Mouse (Mus musculus): Measurements from ENCODE around the gene Cnksr3. TPM values are rescaled to one million over a fixed set of nuclear protein-coding genes. Genes with fewer than 3 reads are reported as not detected.

The Cnksr3 gene
- total RNA-seq, 2 experiments from 2014 or later: 4.8 to 5.3 TPM

- H3K27ac ChIP-seq: no peak overlapping the region
- DNase-seq (ENCODE audit: low spot score in 2 of 2): no peak
- TF ChIP-seq CTCF (conservative IDR thresholded peaks at IDR 0.05): no peak
- no peak overlapping the region for H3K4me3 ChIP-seq
These were observed 3.1 kb downstream of the Cnksr3 start for GRCm38 (mm10) chr10:7208859-7209441.

- no peak overlapping the region for H3K4me3 ChIP-seq
- no peak for DNase-seq (ENCODE audit: low spot score in 2 of 2)
- no peak for TF ChIP-seq CTCF (conservative IDR thresholded peaks at IDR 0.05)
- no peak overlapping the region for H3K27ac ChIP-seq
These were observed 4.7 kb downstream of the Cnksr3 start for GRCm38 (mm10) chr10:7207301-7207700.

GRCm38 (mm10) chr10:7206571-7206970 lies 5.5 kb downstream of the Cnksr3 start:
- no peak for TF ChIP-seq CTCF (conservative IDR thresholded peaks at IDR 0.05)
- no peak for DNase-seq (ENCODE audit: low spot score in 2 of 2)
- no peak overlapping the region for H3K4me3 ChIP-seq
- H3K27ac ChIP-seq: no peak overlapping the region

GRCm38 (mm10) chr10:7205576-7205975 lies 6.5 kb downstream of the Cnksr3 start:
- H3K27ac ChIP-seq: no peak overlapping the region
- H3K4me3 ChIP-seq: no peak overlapping the region
- TF ChIP-seq CTCF (conservative IDR thresholded peaks at IDR 0.05): no peak
- DNase-seq (ENCODE audit: low spot score in 2 of 2): no peak

GRCm38 (mm10) chr10:7204953-7205352 lies 7.1 kb downstream of the Cnksr3 start:
- Histone ChIP-seq H3K27ac (no peak overlapping the region), H3K4me3 (no peak overlapping the region)
- DNase-seq (ENCODE audit: low spot score in 2 of 2): no peak
- no peak for TF ChIP-seq CTCF (conservative IDR thresholded peaks at IDR 0.05)

GRCm38 (mm10) chr10:7202576-7202975 lies 9.5 kb downstream of the Cnksr3 start:
- Histone ChIP-seq H3K27ac (no peak overlapping the region), H3K4me3 (no peak overlapping the region)
- no peak for TF ChIP-seq CTCF (conservative IDR thresholded peaks at IDR 0.05)
- no peak for DNase-seq (ENCODE audit: low spot score in 2 of 2)

- no peak overlapping the region for H3K4me3 ChIP-seq
- no peak for DNase-seq (ENCODE audit: low spot score in 2 of 2)
- no peak for TF ChIP-seq CTCF (conservative IDR thresholded peaks at IDR 0.05)
- no peak overlapping the region for H3K27ac ChIP-seq
These were observed 11.4 kb downstream of the Cnksr3 start for GRCm38 (mm10) chr10:7200665-7201064.

- DNase-seq (ENCODE audit: low spot score in 2 of 2): no peak
- Histone ChIP-seq H3K27ac (no peak overlapping the region), H3K4me3 (no peak overlapping the region)
- TF ChIP-seq CTCF (conservative IDR thresholded peaks at IDR 0.05): no peak
These were observed 13.8 kb downstream of the Cnksr3 start for GRCm38 (mm10) chr10:7198201-7198600.

- no peak for TF ChIP-seq CTCF (conservative IDR thresholded peaks at IDR 0.05)
- no peak for DNase-seq (ENCODE audit: low spot score in 2 of 2)
- no peak overlapping the region for H3K27ac ChIP-seq
- H3K4me3 ChIP-seq: no peak overlapping the region
These were observed 14.3 kb downstream of the Cnksr3 start for GRCm38 (mm10) chr10:7197733-7198132.

- TF ChIP-seq CTCF (conservative IDR thresholded peaks at IDR 0.05): no peak
- no peak overlapping the region for H3K4me3 ChIP-seq
- no peak overlapping the region for H3K27ac ChIP-seq
- no peak for DNase-seq (ENCODE audit: low spot score in 2 of 2)
These were observed 15.2 kb downstream of the Cnksr3 start for GRCm38 (mm10) chr10:7196668-7197400.

- no peak for TF ChIP-seq CTCF (conservative IDR thresholded peaks at IDR 0.05)
- Histone ChIP-seq H3K27ac (no peak overlapping the region), H3K4me3 (no peak overlapping the region)
- DNase-seq (ENCODE audit: low spot score in 2 of 2): no peak
These were observed 16.1 kb downstream of the Cnksr3 start for GRCm38 (mm10) chr10:7195927-7196326.

GRCm38 (mm10) chr10:7191721-7192413 lies 20.2 kb downstream of the Cnksr3 start:
- no peak overlapping the region for H3K4me3 ChIP-seq
- no peak for DNase-seq (ENCODE audit: low spot score in 2 of 2)
- H3K27ac ChIP-seq: no peak overlapping the region
- no peak for TF ChIP-seq CTCF (conservative IDR thresholded peaks at IDR 0.05)

- DNase-seq (ENCODE audit: low spot score in 2 of 2): no peak
- Histone ChIP-seq H3K4me3 (no peak overlapping the region), H3K27ac (no peak overlapping the region)
- TF ChIP-seq CTCF (conservative IDR thresholded peaks at IDR 0.05): no peak
These were observed 22.8 kb downstream of the Cnksr3 start for GRCm38 (mm10) chr10:7189194-7189593.
